Mouse (Mus musculus): ENCODE results near the gene Ddost. TPM values are rescaled to one million over a fixed set of nuclear protein-coding genes. Genes with fewer than 3 reads are reported as not detected.

Ddost gene
- polyA plus RNA-seq, 1 experiment from 2014 or later: 214 TPM

DNA sequence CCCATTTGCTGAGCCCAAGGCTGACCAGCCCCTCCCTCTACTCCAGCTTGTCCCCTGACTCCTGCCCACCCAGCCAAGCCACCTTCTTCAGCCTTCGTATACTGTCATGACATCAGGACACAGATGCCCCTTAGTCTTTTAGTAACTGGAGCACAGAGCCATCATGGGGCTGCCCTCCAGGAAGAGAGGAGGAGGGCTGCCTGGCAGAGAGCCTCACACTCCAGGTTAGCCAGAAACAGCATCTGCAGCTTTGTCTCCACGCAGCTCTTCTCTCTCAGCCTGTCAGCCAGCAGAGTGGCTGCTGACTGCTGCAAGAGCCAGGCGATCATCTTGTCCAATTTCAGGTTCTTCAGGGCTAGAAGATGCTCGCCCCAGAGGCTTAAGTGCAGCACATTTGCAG is 9.3 kb downstream of the Ddost start:
- 93% methylated on average over 4 of the region's 4 CpGs for WGBS
- H3K9ac ChIP-seq: no peak overlapping the region
- no peak overlapping the region for H3K4me2 ChIP-seq
- no peak overlapping the region for H3K27ac ChIP-seq (replicated peaks)
- H3K4me1 ChIP-seq (replicated peaks): peaks cover 8% of the 10 kb centered on the region; the same call in 1 of the 2 replicates
- ATAC-seq (ENCODE audit: low read depth): no peak
- no peak overlapping the region for H3K4me3 ChIP-seq
- H3K27me3 ChIP-seq: no peaks in the 10 kb centered on the region
- H3K36me3 ChIP-seq: peaks cover 87% of the 10 kb centered on the region
- H3K9me3 ChIP-seq: no peaks in the 10 kb centered on the region

GRCm38 (mm10) chr4:138315781-138316180 is 11.3 kb downstream of the Ddost start:
- ATAC-seq (ENCODE audit: low read depth): no peak
- no peak overlapping the region for H3K27ac ChIP-seq (replicated peaks)
- peaks cover 8% of the 10 kb centered on the region; the same call in 1 of the 2 replicates for H3K4me1 ChIP-seq (replicated peaks)
- WGBS: 71% methylated on average over 9 of the region's 9 CpGs
- H3K4me2 ChIP-seq: no peak overlapping the region
- H3K27me3 ChIP-seq: no peaks in the 10 kb centered on the region
- H3K9ac ChIP-seq: no peak overlapping the region
- H3K36me3 ChIP-seq: peaks cover 84% of the 10 kb centered on the region
- no peak overlapping the region for H3K4me3 ChIP-seq
- H3K9me3 ChIP-seq: no peaks in the 10 kb centered on the region

DNA sequence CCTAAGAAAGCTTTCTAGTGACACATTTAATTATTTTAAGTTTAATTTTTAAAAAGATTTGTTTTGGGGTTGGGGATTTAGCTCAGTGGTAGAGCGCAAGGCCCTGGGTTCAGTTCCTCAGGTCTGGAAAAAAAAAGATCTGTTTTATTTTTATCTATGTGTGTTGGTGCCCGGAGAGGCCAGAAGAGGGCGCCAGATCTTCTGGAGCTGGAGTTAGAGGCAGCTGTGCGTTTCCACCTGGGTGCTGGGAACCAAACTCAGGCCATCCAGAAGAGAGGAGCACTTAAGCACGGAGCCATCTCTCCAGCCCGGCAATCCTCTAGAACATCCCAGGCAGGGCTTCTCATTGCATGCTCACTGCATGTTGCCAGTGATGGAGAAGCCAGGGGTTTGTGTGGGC is 11.8 kb downstream of the Ddost start:
- Histone ChIP-seq H3K27ac (replicated peaks) (no peak overlapping the region), H3K4me1 (replicated peaks) (peaks cover 10% of the 10 kb centered on the region; the same call in 1 of the 2 replicates), H3K9ac (no peak overlapping the region), H3K4me2 (no peak overlapping the region), H3K27me3 (no peaks in the 10 kb centered on the region), H3K36me3 (peaks cover 79% of the 10 kb centered on the region), H3K9me3 (no peaks in the 10 kb centered on the region), H3K4me3 (no peak overlapping the region)
- WGBS: 93% methylated on average over 6 of the region's 6 CpGs
- ATAC-seq (ENCODE audit: low read depth): no peak

- WGBS: 56% methylated on average over 6 of the region's 6 CpGs
- Histone ChIP-seq H3K27me3 (no peaks in the 10 kb centered on the region), H3K4me2 (no peak overlapping the region), H3K4me1 (replicated peaks) (peaks cover 32% of the 10 kb centered on the region), H3K27ac (replicated peaks) (0 out of 2 replicates have a peak overlapping the region, but pooled peaks have one; percentile 2), H3K9ac (no peak overlapping the region), H3K4me3 (no peak overlapping the region), H3K9me3 (no peaks in the 10 kb centered on the region), H3K36me3 (peaks cover 55% of the 10 kb centered on the region)
- peak; percentile 33 for ATAC-seq (ENCODE audit: low read depth)
Observed at GRCm38 (mm10) chr4:138318509-138319266, 14.2 kb downstream of the Ddost start.

DNA sequence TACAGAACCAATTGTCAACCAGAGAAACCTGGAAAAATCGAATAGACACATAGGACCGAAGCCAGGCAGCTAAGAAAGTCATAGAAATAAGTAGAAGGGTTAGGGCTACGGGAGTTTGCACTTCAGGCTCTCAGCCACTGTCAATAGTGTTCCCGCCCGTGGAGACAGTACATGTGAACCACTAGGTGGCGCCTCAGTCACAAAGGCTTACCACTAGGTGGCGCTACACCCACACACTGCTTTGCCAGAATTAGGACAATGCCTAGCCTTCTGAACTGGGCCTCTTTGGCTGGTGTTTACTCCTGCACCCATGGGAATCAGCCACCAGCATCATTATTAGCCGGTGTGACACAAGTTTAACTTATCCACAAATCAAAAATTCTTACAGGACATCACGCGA is 15.0 kb downstream of the Ddost start:
- H3K9me3 ChIP-seq: no peaks in the 10 kb centered on the region
- H3K4me1 ChIP-seq (replicated peaks): peaks cover 39% of the 10 kb centered on the region
- H3K27ac ChIP-seq (replicated peaks): no peak overlapping the region
- peaks cover 47% of the 10 kb centered on the region for H3K36me3 ChIP-seq
- whole genome bisulfite sequencing: 40% methylated on average over 10 of the region's 10 CpGs
- no peaks in the 10 kb centered on the region for H3K27me3 ChIP-seq
- ATAC-seq (ENCODE audit: low read depth): peak; percentile 19; the same call in 1 of the 2 replicates
- no peak overlapping the region for H3K4me3 ChIP-seq
- no peak overlapping the region for H3K9ac ChIP-seq
- no peak overlapping the region for H3K4me2 ChIP-seq

- Histone ChIP-seq H3K4me2 (no peak overlapping the region), H3K4me3 (no peak overlapping the region), H3K9ac (no peak overlapping the region), H3K27ac (replicated peaks) (no peak overlapping the region), H3K27me3 (no peaks in the 10 kb centered on the region), H3K4me1 (replicated peaks) (peaks cover 46% of the 10 kb centered on the region), H3K36me3 (peaks cover 35% of the 10 kb centered on the region), H3K9me3 (no peaks in the 10 kb centered on the region)
- ATAC-seq (ENCODE audit: low read depth): no peak
- WGBS: 88% methylated on average over 11 of the region's 11 CpGs
Observed at GRCm38 (mm10) chr4:138320711-138321110, 16.2 kb downstream of the Ddost start.

GRCm38 (mm10) chr4:138321488-138321887 is 17.0 kb downstream of the Ddost start:
- H3K27me3 ChIP-seq: no peaks in the 10 kb centered on the region
- no peak overlapping the region for H3K27ac ChIP-seq (replicated peaks)
- no peak for ATAC-seq (ENCODE audit: low read depth)
- 72% methylated on average over 7 of the region's 7 CpGs for WGBS
- H3K4me1 ChIP-seq (replicated peaks): peaks cover 49% of the 10 kb centered on the region
- H3K4me3 ChIP-seq: no peak overlapping the region
- H3K9me3 ChIP-seq: no peaks in the 10 kb centered on the region
- peaks cover 30% of the 10 kb centered on the region for H3K36me3 ChIP-seq
- no peak overlapping the region for H3K9ac ChIP-seq
- H3K4me2 ChIP-seq: no peak overlapping the region

- WGBS: 19% methylated on average over 4 of the region's 4 CpGs
- H3K9ac ChIP-seq: no peak overlapping the region
- no peak overlapping the region for H3K4me2 ChIP-seq
- H3K4me3 ChIP-seq: no peak overlapping the region
- H3K9me3 ChIP-seq: no peaks in the 10 kb centered on the region
- H3K27me3 ChIP-seq: no peaks in the 10 kb centered on the region
- no peak for ATAC-seq (ENCODE audit: low read depth)
- peaks cover 47% of the 10 kb centered on the region for H3K4me1 ChIP-seq (replicated peaks)
- H3K27ac ChIP-seq (replicated peaks): no peak overlapping the region
- peaks cover 18% of the 10 kb centered on the region for H3K36me3 ChIP-seq
Observed at GRCm38 (mm10) chr4:138322692-138323091, 18.2 kb downstream of the Ddost start.

- Histone ChIP-seq H3K4me1 (replicated peaks) (peaks cover 48% of the 10 kb centered on the region), H3K9me3 (no peaks in the 10 kb centered on the region), H3K27me3 (no peaks in the 10 kb centered on the region), H3K9ac (no peak overlapping the region), H3K4me3 (no peak overlapping the region), H3K27ac (replicated peaks) (no peak overlapping the region), H3K36me3 (peaks cover 16% of the 10 kb centered on the region; the same call in 1 of the 2 replicates), H3K4me2 (no peak overlapping the region)
- WGBS: 73% methylated on average over 4 of the region's 4 CpGs
- no peak for ATAC-seq (ENCODE audit: low read depth)
Observed at GRCm38 (mm10) chr4:138323753-138324152, 19.2 kb downstream of the Ddost start.

DNA sequence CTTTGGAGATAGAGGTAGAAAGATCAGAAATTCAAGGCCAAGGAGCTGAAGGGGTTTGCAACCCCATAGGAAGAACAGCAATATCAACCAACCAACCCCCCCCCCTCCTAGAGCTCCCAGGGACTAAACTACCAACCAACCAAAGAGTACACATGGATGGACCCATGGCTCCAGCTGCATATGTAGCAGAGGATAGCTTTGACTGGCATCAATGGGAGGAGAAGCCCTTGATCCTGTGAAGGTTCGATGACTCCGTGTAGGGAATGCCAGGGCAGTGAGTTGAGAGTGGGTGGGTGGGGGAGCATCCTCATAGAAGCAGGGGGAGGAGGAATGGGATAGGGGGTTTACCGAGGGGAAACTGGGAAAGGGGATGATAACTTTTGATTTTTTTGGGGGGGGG is 19.9 kb downstream of the Ddost start:
- Histone ChIP-seq H3K4me3 (no peak overlapping the region), H3K27ac (replicated peaks) (no peak overlapping the region), H3K9ac (no peak overlapping the region), H3K27me3 (no peaks in the 10 kb centered on the region), H3K9me3 (no peaks in the 10 kb centered on the region), H3K36me3 (peaks cover 12% of the 10 kb centered on the region; the same call in 1 of the 2 replicates), H3K4me1 (replicated peaks) (peaks cover 48% of the 10 kb centered on the region), H3K4me2 (no peak overlapping the region)
- WGBS: 95% methylated on average over 3 of the region's 3 CpGs
- no peak for ATAC-seq (ENCODE audit: low read depth)

GRCm38 (mm10) chr4:138325466-138326076 is 21.0 kb downstream of the Ddost start:
- peak; percentile 85 for ATAC-seq (ENCODE audit: low read depth)

GRCm38 (mm10) chr4:138326077-138326695 is 21.7 kb downstream of the Ddost start, which contains the start of gene Pink1:
TSS of gene Pink1 (minus strand) at chr4:138326307.
- ATAC-seq (ENCODE audit: low read depth): peak; percentile 74
- peaks cover 47% of the 10 kb centered on the region for H3K4me1 ChIP-seq (replicated peaks)
- H3K4me2 ChIP-seq: peak within 1 kb of the TSS; percentile 61
- peak within 1 kb of the TSS; percentile 96 for H3K27ac ChIP-seq (replicated peaks)
- H3K36me3 ChIP-seq: no peaks in the 10 kb centered on the region
- H3K4me3 ChIP-seq: peak within 1 kb of the TSS; percentile 77
- H3K27me3 ChIP-seq: no peaks in the 10 kb centered on the region; the same call in 1 of the 2 replicates
- peak within 1 kb of the TSS; percentile 93 for H3K9ac ChIP-seq
- H3K9me3 ChIP-seq: no peaks in the 10 kb centered on the region
- whole genome bisulfite sequencing: 3% methylated on average over 41 of the region's 41 CpGs

More at GRCm38 (mm10) chr4:138325466-138326076, 21.0 kb downstream of the Ddost start:
- Histone ChIP-seq H3K36me3 (peaks cover 2% of the 10 kb centered on the region; the same call in 1 of the 2 replicates), H3K9me3 (no peaks in the 10 kb centered on the region), H3K4me3 (peak overlapping the region; percentile 77), H3K9ac (peak overlapping the region; percentile 93), H3K4me2 (peak overlapping the region; percentile 61), H3K4me1 (replicated peaks) (peaks cover 48% of the 10 kb centered on the region), H3K27ac (replicated peaks) (peak overlapping the region; percentile 96), H3K27me3 (no peaks in the 10 kb centered on the region)
- under 1% methylated on average over 43 of the region's 45 CpGs for WGBS
